Mouse (Mus musculus) hindbrain, embryonic 16.5 days (tissue): Measurements from ENCODE around the gene Tubgcp5. TPM values are rescaled to one million over a fixed set of nuclear protein-coding genes. Genes with fewer than 3 reads are reported as not detected.

Experiments
- ATAC-seq: fragments of 200-750 bp; cut with Nextera tagmentation; 2 replicates; pipeline ENCODE4 v1.8.0; 2017; ENCODE audit warnings: moderate TSS enrichment, moderate library complexity
- H3K27ac ChIP-seq: fragments of 300-500 bp; sonication (generic); 2 replicates; pipeline ENCODE4 v1.5.1; 2014; ENCODE audit warnings: low read depth, mild to moderate bottlenecking, control low read depth, low read length, moderate library complexity
- H3K27me3 ChIP-seq: fragments of 300-500 bp; sonication (generic); replicated peaks from 2 replicates; pipeline ENCODE4 v1.6.1; 2014; ENCODE audit warnings: low read length; ENCODE audit not compliant: control insufficient read depth, insufficient read depth
- H3K36me3 ChIP-seq: fragments of 300-500 bp; sonication (generic); 2 replicates; pipeline ENCODE4 v1.6.1; 2014; ENCODE audit warnings: mild to moderate bottlenecking, low read length, moderate library complexity, mixed read lengths; ENCODE audit not compliant: control insufficient read depth, insufficient read depth
- H3K4me1 ChIP-seq: fragments of 300-500 bp; sonication (generic); 2 replicates; pipeline ENCODE4 v1.6.1; 2014; ENCODE audit warnings: low read depth, low read length; ENCODE audit not compliant: control insufficient read depth, insufficient read depth
- H3K4me2 ChIP-seq: fragments of 300-500 bp; sonication (generic); 2 replicates; pipeline ENCODE4 v1.6.1; 2014; ENCODE audit warnings: mild to moderate bottlenecking, low read length, control low read depth, moderate library complexity
- H3K4me3 ChIP-seq: fragments of 300-500 bp; sonication (generic); 2 replicates; pipeline ENCODE4 v1.5.1; 2014; ENCODE audit warnings: mild to moderate bottlenecking, low read length, control low read depth, moderate library complexity
- H3K9ac ChIP-seq: fragments of 300-500 bp; sonication (generic); 2 replicates; pipeline ENCODE4 v1.6.1; 2014; ENCODE audit warnings: low read depth, mild to moderate bottlenecking, control low read depth, low read length, moderate library complexity
- H3K9me3 ChIP-seq: fragments of 300-500 bp; sonication (generic); 2 replicates; pipeline ENCODE4 v1.6.1; 2014; ENCODE audit warnings: mild to moderate bottlenecking, low read length, moderate library complexity; ENCODE audit not compliant: control insufficient read depth
- WGBS: fragments of 180-500 bp; shearing (Covaris S2); extraction: QIAGEN DNeasy Blood & Tissue Kit; methylation state at CpG from one replicate; pipeline ENCODE4 v1.1.7; 2014; 5-methylcytosine and 5-hydroxymethylcytosine counted together
- polyA plus RNA-seq: library from polyadenylated mRNA; unstranded; fragments of >200 nt; fragmentation: Nextera tagmentation; extraction: Ambion mirVana; gene quantifications from 2 replicates; pipeline ENCODE4 v1.2.1, GENCODE M21; 2015

Gene Tubgcp5
- polyA plus RNA-seq, 1 experiment from 2014 or later: 34.5 TPM

- no peaks in the 10 kb centered on the region for H3K9me3 ChIP-seq
- no peak overlapping the region for H3K9ac ChIP-seq
- H3K4me1 ChIP-seq: no peaks in the 10 kb centered on the region
- H3K27ac ChIP-seq: no peak overlapping the region
- H3K27me3 ChIP-seq: no peaks in the 10 kb centered on the region
- H3K4me2 ChIP-seq: no peak overlapping the region
- WGBS: 91% methylated on average over 10 of the region's 10 CpGs
- H3K4me3 ChIP-seq: no peak overlapping the region
- H3K36me3 ChIP-seq: peaks cover 38% of the 10 kb centered on the region
- no peak for ATAC-seq
Observed at GRCm38 (mm10) chr7:55877721-55878120, 83.8 kb downstream of the Tubgcp5 start.

- Histone ChIP-seq H3K9me3 (no peaks in the 10 kb centered on the region), H3K4me3 (no peak overlapping the region), H3K4me2 (no peak overlapping the region), H3K4me1 (no peaks in the 10 kb centered on the region), H3K9ac (no peak overlapping the region), H3K36me3 (peaks cover 17% of the 10 kb centered on the region), H3K27me3 (no peaks in the 10 kb centered on the region), H3K27ac (no peak overlapping the region)
- 87% methylated on average over 9 of the region's 9 CpGs for WGBS
- ATAC-seq: peak; percentile 40; the same call in 1 of the 2 replicates
Observed at GRCm38 (mm10) chr7:55880882-55881281, 86.9 kb downstream of the Tubgcp5 start.

Other genes starting within 250 kb of the Tubgcp5 start
- 1.5 and 3.1 TPM in 2 replicates for gene Siglech, start 26.0 kb upstream of the Tubgcp5 start, polyA plus RNA-seq
- 44.8 and 45.1 TPM in 2 replicates for gene Cyfip1, start 47.6 kb downstream of the Tubgcp5 start, polyA plus RNA-seq
- 31.4 and 33.9 TPM in 2 replicates for gene Nipa2, start 168.3 kb downstream of the Tubgcp5 start, polyA plus RNA-seq
- 28.7 and 29.9 TPM in 2 replicates for gene Nipa1, start 225.8 kb downstream of the Tubgcp5 start, polyA plus RNA-seq